Mouse (Mus musculus) urinary bladder, postnatal 4 days (tissue): ENCODE measurements around the gene Sec1.
A peak's percentile ranks its signal among the peaks of the same experiment; 100 is the strongest.

Experiments
- DNase-seq, 2 experiments: peaks; one replicate each; pipeline ENCODE4 v3.0.0; 2021 to 2022; ENCODE audit warnings: low spot score in 2 of 2

Sec1 gene

DNA sequence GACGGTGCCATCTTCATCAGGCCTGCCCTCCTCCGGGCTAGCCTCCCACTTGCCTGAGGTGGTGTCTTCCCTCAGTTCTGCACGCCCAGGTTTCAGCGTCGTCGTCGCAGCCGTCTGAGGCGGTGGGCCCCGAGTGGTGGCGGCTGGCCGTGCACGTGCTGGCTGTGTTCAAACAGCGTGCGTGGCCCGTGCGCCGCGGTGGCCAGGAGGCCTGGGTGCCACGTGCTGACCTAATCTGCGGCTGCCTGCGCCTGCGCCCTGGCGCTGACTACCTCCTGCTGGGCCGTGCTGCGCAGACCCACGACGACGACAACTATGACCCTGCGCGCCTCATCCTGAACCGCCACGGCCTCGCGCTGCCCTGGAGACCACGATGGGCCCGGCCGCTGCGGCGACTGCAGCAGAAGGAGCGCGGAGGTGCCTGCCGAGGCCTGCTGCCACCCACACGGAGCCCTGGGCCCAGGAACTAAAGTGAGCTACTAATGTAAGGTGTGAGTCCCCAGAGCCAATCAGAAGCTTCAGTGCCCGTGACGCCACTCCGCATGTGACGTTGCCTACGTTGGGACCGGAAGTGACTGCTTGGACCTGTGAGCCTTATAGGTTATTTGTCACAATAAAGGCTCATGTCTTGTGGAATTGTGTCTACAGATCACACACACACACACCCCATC is at the start of gene Sec1:
Gene Sec1 (minus strand): TSS at position 482 of the 671 bp plus-strand sequence.
- no peak for DNase-seq

GRCm38 (mm10) chr7:45742338-45742737 is 48.1 kb upstream of the Sec1 start:
- DNase-seq, result no peak

DNA sequence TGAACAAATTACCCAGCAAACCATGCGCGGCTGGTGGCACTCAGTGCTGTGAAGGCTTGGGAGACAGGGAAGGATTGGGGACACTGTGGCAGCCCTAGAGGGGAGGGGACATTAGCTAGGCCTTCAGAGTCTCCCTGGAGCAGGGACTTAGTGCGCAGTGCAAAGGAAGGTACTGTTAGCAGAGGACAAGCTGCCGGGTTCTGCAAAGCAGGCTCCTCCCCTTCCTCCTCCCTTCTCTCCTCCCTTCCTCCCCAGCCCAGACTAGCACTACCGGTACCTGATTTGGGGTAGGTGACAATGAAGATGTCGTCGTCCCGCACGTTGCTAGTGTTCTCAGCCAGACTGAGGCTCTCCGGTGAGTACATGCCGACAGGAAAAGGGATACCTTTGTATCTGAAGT is 47.6 kb upstream of the Sec1 start:
- no peak for DNase-seq

DNA sequence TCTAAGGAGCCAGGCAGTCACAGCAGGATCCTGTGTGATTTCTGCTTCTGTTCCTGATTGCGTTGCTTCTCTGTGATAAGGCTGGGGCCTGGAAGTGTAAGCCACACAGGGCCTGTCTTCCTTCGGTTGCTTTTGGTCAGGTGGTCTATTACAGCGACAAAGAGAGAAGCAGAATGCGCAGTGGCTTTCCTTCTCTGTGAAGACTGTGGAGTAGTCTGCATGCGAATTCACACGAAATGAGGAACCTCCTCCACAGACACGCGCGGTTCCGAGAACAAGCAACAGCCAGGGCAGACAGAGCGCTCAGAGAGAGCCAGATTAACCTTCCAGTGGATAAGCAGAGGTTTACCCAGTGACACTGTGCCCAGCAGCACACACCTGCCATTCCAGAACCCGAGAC is 47.1 kb upstream of the Sec1 start:
- DNase-seq, result no peak

DNA sequence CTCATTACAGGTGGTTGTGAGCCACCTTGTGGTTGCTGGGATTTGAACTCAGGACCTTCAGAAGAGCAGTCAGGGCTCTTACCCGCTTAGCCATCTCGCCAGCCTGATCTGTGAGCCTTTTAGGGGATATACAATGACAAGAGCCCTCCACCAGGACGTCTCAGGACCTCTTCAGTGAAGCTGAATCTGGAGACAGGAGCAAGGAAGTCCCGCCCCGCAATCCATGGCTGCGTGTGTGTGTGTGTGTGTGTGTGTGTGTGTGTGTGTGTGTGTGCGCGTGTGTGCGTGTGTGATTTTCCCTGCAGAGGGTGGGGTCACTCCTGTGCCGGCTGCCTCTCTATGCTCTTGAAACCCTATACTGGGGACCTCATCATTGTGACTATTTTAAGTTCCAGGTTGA is 45.6 kb upstream of the Sec1 start:
- no peak for DNase-seq

GRCm38 (mm10) chr7:45739162-45739763 is 45.1 kb upstream of the Sec1 start:
- DNase-seq, result peak; percentile 64 to 79

GRCm38 (mm10) chr7:45733477-45733876 is 39.3 kb upstream of the Sec1 start:
- no peak for DNase-seq

DNA sequence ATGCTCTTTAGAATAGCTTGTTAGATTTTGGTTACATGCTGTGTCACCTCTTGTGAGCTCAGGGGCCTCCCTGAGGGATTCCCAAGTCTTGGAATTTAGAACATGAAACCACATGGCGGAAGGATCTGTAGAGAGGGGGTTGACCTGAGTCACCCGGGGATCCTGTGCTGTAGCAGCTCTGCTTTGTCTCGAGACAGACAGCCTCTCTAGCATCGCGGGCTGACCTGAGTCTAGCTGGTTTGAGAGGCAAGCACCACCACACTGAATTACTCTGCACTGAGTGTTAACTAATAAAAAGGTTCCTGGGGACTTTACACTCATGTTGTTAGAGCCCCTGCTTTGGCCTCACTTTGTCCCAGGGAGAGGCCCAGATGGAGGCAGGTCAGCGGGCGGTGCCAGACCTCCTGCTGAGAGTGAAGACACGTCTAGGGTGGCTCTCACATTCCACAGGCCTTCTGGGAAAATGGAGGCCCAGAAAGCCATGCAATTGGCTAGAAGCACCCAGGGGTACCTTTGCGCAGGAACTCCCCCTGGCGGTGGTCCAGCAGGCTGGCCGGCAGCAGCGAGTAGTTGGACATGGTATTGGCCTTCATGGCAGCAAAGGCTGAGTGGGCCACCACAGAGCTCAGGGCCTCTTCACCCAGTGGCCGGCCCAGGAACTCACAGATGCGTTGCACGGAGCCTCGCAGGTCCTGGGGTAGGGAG is 36.7 kb upstream of the Sec1 start:
- DNase-seq, result no peak

GRCm38 (mm10) chr7:45727625-45728024 is 33.4 kb upstream of the Sec1 start:
- no peak for DNase-seq

GRCm38 (mm10) chr7:45726419-45726818 is 32.2 kb upstream of the Sec1 start:
- no peak for DNase-seq

GRCm38 (mm10) chr7:45725713-45726112 is 31.5 kb upstream of the Sec1 start, which contains the start of gene Spaca4:
Gene Spaca4, minus strand, starts transcription at chr7:45725813.
- DNase-seq, result no peak

DNA sequence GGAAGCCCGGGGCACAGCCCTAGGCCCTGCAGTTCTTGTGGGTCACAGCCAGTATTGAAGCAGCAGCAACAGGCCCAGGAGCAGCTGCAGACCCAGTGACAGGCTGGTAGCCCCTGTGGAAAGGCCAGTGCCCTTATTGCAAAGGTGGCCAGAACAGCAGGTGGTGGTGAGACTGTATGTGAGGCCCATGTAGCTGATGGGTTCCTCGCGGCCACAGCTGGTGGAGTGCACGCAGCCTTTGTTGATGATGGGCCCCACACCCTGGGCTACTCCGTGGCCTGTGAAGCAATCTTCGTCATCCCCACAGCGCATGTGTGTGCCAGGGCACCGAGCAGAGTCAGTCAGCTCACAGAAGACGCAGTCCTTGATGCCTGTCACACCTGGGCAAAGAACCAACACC is 30.9 kb upstream of the Sec1 start:
- no peak for DNase-seq

DNA sequence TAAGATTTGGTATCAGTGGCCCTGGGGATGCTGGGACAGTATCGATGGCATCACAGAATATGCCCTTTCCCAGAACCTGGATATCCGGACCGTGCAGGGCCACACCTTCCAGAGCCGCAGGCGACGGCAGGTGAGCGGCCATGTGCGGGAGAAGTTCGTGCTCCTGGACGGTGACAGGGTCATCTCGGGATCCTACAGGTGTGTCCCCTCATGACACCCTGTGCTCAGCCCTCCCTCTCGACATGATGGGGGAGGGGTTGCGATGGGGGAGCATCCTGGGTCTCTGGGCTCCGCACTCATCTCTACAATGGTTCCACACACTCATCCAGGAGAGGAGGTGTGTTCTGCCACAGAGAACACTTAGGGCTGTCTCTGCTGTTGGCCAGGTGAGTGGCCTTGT is 29.6 kb upstream of the Sec1 start:
- DNase-seq, result no peak

GRCm38 (mm10) chr7:45723301-45723700 is 29.1 kb upstream of the Sec1 start:
- no peak for DNase-seq

DNA sequence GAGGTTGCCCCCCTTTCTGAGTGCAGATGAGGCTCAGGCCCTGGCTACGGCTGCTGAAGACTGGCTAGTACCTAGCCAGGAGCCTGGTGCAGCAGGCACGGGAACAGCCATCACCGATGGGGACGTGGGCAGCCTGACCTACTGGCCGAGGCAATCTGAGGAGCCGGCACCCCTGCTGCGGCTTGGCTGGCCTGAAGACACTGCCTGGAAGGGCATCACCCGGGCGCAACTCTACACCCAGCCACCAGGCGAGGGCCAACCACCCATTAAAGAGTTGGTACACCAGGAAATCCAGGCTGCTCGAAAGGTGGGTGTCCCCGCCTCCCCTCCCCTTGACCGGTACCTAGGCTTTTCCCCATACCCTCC is 28.1 kb upstream of the Sec1 start:
- DNase-seq, result no peak

DNA sequence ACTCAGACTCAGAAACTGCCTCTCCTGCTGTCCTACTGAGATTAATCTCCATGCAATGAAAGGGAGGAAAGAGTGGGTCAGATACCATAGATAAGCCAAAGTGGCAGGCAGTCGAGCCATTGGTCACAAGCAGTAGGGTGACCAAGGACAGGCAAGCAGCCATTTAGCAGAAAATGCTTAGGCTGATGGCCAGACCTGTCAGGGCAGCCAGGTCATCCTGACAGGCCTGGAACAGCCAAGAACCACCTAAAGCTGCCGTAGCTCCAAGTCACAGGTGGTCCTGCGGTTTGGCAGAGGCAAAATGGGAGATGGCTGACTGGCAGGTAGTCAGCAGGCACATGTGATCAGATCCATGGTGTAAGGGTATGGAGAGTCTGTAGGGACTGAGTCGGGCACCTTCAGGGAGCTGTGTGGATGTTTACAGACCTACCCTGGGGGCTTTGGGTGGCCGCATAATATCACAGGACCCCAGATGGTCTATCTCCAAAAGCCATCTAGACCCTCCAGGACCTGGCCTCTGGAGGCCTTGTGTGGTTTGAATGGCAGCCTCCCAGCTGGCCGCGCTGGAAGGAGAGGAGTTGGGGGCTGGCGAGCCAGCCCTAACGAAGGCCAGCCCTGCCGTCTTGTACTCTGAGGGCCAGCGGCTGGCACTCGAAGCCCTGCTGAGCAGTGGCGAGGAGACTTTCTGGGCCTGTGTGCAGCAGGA is 27.6 kb upstream of the Sec1 start:
- DNase-seq, result no peak

DNA sequence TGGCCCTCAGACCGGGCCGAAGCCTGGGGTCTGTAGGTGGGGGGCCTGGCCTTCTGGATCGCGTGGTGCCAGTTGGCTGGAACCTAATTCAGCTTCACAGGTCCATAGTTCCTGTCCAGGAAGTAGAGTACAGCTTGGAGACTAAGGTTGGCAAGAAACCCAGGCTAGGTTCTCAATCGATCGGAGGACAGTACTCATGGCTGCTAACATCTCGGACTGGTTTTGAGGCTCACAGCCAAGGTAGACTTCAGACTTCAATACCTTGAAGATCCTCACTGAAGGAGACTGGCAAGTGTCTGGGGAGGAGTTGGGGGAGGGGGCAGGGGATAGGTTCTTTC is 27.0 kb upstream of the Sec1 start:
- no peak for DNase-seq

DNA sequence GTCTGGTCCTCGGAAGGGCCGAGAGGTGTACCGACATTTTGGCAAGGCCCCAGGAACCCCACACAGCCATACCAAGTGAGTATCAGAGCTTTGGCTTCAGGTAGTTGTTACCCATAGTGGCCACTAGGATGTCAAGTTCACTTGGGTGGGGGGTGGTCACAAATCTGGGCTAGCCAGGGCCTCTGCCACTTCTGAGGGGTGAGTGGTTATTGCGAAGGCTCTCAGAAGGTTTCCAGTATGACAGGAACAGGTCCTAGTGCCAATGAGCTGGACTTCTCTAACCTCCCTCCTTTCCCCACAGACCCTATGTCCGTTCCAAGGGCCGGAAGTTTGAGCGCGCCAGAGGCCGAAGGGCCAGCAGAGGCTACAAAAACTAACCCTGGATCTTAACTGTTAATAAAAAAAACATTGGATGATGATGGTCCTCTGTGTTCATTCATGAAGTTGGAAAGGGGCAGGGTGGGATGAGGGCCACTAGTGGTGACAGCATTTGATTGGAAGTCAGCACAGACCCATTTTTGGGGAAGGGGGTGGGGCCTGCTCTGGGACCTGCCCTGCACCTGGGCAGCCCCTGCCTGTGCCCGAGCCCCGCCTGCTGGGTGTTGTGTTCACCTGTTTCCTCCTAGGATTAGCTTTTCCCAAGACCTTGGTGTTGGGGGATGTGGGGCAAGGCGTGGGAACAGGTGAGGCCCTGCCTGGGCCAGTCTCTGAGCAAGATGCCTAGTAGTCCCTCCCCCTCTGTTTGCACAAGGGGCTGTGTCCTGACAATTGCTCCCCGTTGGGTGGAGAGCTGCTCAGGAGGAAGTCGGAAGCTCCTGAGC is 26.4 kb upstream of the Sec1 start, which contains the start of gene Fam83e:
Gene Fam83e (plus strand): TSS at position 800 of the 821 bp plus-strand sequence.
- DNase-seq, result no peak

GRCm38 (mm10) chr7:45719738-45720412 is 25.7 kb upstream of the Sec1 start:
- DNase-seq, result no peak

DNA sequence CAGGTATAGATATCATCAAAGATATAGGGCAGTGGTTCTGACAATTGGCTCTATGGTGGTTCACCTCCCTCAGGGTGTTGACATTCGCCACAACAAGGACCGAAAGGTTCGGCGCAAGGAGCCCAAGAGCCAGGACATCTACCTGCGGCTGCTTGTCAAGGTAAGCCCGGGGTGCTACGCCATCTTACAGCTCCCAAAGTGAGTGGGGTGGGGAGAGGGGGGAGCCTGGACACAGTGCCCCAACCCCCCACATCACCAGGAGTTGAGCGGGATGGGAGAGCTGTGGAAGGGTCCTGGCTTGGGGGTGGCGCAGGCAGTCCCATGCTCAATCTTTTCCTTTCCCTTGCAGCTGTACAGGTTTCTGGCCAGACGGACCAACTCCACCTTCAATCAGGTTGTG is 25.0 kb upstream of the Sec1 start:
- no peak for DNase-seq

DNA sequence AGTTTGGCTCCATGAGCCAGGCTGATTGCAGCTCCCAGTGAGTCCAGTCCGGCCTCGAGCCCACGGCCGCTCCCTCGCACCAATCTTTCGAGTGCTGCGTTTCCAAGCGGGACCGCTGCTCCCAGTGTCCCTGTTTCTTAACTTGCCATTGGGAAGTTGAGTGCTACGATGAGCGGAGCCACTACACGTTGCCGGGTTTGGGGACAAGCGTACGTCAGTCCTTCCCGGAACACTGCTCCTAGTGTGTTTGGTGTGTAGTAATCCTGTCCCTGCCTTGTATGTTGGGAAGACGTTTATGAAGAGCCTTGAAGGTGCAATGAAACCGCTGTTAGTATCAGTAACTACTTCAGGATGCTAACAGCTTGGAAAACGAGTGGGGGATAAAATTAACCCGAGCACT is 24.1 kb upstream of the Sec1 start:
- DNase-seq, result no peak
